Mouse (Mus musculus) megakaryocyte, embryonic 14.5 days (primary cell): ENCODE measurements at regions not wholly inside any gene's neighbourhood (a gene's known extent, or its start where the extent isn't known, plus 50 kb on each side); places are given as distances from the start of the nearest gene placed in this dataset.

ENCODE experiments used
- FLI1 ChIP-seq: IDR thresholded peaks from 2 replicates; pipeline ENCODE4 v1.6.1; 2012; ENCODE audit warnings: low read length, inconsistent platforms, mixed read lengths
- GATA1 ChIP-seq: IDR thresholded peaks from 3 replicates; pipeline ENCODE4 v1.6.1; 2012; ENCODE audit warnings: mixed read lengths, low read length, inconsistent platforms, borderline replicate concordance

DNA sequence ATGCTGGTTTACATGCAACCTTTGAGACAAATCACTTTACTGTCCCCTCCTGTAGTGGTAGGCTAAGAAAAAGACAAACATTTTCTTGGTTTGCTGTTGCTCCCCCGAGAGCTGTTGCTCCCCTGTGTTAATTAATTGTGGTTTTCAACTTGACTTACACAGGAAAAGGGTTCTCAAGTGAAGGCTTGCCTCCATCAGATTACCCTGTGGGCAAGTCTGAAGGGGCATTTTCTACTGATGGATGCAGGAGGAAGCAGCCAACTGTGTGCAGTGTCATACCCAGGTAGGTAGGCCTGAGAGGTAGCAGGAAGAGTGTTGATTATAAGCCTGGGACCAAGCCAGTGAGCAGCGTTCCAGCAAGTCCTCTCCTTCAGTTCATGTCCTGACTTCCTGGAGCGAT lies 107.0 kb upstream of the Ccdc122 start:
- TF ChIP-seq GATA1 (no peak), FLI1 (no peak)
